Mouse (Mus musculus): ENCODE results near the gene Cobl.
A peak's percentile ranks its signal among the peaks of the same experiment; 100 is the strongest.

Gene Cobl

DNA sequence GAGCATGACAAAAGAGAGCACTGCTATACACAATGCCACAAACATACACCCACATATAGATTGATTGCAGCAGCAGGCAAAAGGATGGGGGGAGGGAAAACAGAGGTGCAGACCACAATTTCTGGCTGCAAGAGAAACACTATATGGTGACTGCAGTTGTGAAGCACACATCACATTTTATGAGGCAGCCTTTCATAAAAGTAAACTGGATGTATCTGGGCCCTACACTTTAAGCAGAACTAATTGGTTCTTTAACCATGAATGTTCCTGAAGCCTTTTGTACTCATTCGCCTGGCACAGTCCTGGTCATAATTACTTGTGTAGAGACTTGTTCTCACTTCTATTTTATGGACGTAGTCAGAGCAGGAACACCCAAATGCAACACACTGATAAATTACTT is 19.5 kb downstream of the Cobl start:
- no peak for DNase-seq (ENCODE audit: extremely low spot score, low spot score)

DNA sequence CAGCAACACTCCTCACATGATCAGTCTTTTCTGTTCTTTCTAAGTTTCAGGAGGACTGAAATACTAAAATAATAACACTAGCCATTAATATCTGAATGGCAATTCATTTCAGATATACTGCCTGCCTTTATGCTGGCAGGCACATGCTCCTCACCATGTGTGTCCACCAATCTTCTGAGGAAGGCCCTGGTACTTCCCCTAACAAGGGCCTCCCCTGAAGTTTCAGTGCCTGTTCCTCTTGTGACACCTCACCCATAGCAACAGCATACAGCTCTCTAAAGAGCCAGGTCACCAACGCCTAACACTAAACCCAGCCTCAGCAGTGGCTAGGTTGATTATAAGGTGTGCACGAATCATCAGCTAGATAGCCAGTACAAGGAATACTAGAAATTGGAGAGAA is 20.5 kb downstream of the Cobl start:
- no peak for DNase-seq (ENCODE audit: extremely low spot score, low spot score)

DNA sequence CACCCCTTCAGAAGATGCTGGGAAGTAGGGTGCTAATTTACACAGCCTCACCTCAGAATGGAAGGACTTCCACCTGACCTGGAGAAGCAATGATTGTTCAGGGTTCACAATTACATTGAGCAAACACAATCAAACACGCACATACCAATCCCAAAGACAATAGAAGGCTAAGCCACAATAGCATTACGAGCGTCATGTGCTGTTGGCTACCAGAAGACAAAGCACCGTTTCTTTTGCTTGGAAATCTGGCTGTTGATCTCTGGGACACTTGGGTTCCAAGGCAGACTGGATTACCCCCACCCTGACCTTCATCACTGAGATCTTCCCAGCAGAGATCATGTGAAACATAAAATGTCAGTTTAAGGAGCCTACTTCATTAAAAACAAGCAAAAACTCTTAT is 21.1 kb downstream of the Cobl start:
- DNase-seq (ENCODE audit: extremely low spot score, low spot score), result no peak

DNA sequence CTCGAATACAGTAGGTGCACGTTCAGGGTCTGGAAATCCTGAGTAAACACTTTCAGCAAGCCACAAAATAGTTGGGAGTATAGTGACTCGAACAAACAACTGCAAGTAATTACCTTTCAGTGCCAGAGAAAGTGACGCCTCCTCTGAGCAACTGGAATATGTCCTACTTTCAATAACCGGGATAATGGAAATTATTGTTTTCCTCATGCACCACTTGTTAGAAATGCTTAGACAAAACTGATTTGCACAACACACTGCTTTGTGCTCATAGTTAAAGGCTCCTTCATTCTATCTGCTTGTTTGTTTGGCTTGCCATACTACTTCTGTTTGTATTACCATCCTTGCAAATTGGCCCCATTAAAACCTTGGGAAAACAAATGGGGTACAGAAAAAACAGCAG is 21.6 kb downstream of the Cobl start:
- DNase-seq (ENCODE audit: extremely low spot score, low spot score), result no peak

DNA sequence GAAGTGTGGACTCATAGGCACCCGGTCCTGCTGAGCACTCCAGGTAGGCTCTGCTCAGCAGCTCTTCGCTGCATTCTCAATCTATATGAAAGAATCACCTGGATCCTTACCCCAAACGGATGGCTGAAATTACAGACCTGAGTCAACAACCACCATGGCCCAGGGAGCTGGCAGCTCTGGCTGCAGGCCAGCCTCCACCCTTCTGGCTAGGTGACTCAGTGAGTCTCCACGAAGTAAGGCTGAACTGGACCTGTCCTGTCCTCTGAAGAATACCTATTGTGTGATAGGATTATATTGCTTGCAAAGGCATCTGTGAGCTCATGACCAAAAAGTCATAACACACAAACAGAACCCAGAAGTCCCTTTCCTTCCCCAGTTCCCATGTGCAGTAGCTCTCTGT is 22.5 kb downstream of the Cobl start:
- DNase-seq (ENCODE audit: extremely low spot score, low spot score), result no peak

DNA sequence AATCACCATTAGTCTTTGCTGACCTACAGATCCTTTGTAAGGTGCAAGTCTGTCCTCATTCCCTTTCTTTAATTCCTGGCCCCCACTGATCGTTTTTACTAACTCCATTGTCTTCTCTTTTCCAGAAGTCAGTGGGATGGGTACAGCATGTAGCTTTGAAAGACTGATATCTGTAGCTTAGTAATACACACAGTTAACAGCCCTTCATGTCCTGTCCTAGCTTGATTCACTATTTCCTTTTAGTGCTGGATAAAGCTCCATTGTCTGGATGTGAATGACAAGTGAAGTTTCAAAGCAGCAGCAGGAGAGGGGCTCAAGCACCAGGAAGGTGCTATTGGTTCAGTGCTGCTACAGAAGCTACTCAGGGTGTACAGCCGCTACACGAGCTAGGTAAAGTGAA is 28.9 kb downstream of the Cobl start:
- DNase-seq (ENCODE audit: extremely low spot score, low spot score), result no peak

DNA sequence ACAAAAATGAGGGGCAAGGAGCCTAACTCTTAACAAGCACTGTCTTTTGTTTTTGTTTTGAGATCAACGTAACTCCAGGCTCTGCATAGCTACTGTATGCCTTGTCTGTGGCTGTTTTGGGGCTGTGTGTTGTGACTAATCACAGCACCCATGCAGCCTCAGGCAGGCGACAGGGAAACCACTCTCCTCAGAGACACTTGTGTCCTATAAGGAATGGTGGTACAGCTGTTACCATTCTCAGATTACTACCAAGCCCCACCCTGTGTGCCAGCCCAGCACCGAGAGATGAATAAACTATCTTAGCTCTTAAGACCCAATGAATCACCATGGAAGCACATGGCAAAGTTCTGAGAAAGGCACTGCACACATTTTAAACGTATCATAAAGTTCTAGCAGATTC is 29.7 kb downstream of the Cobl start:
- DNase-seq (ENCODE audit: extremely low spot score, low spot score), result no peak

DNA sequence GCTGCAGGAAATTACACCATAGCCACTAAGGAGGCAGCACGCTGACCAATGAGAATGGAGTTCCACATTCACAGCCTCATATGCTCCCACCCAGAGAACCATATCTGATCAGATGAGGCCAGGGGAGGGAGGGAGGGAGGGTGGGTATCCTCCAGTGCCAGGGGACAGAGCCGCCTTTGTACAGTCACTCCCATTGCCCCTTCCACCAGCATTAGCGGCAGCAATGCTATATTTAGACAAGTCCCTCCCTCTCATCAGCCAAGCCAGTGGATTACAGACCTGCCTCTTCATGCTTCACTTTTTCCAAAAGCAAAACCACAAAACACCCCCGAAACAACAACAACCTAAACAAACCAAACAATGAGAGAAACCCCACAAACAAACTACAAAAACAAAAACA is 30.2 kb downstream of the Cobl start:
- DNase-seq (ENCODE audit: extremely low spot score, low spot score), result no peak

DNA sequence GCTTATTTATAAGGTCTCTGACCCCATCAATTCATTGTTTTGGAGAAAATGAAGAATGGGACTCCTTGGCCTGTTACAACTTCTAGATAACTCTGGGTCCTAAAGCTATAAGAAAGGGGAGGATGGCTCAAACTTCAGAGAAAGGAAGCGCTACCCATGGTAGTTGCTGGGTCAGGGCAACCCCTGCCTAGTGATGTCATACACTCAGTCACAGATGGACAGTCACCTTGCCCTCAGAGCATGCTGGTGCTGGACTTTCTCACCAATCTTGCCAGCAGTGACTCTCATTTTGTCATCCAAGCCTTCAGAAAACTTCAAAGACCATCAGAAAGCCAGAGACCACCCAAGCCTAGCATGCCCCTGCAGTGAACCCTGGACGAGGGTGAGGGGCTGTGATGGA is 32.8 kb downstream of the Cobl start:
- DNase-seq (ENCODE audit: extremely low spot score, low spot score), result no peak

DNA sequence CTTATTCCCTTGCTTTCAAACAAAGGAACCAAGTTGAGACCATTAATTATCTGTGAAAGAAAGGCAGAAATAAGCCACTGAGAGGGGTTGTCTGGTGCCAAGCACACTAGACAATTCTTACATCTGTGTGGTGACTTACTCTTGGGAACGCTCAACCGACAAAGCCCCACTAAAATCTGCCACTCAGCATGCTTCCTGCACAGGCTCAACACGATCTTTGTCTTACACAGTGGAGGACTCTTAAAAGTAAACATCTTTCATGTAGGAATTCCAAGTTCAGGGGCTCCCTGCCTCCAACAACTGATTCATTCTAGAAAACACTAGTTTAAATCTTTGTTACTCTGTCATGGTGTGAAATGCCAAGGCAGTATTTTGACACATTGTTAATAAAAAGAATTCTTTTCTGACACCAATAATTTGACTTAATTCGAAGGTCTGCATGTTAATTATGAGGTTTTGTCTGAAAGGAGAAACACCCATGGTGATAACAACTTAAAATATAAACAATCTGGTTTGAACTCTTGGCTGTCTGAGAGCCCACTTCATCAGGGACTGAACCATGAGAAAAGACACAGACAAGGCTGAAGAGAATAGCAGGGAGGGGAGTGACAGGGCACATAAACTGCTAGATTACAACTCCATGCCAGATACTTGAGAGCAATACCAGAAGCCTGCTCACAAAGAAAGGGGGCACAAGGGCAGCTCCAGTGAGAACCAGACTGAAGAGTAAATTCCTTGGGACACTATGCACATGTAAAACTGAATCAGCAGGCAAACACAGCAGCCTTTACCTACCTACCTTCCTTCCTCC is 34.3 kb downstream of the Cobl start:
- no peak for DNase-seq (ENCODE audit: extremely low spot score, low spot score)

DNA sequence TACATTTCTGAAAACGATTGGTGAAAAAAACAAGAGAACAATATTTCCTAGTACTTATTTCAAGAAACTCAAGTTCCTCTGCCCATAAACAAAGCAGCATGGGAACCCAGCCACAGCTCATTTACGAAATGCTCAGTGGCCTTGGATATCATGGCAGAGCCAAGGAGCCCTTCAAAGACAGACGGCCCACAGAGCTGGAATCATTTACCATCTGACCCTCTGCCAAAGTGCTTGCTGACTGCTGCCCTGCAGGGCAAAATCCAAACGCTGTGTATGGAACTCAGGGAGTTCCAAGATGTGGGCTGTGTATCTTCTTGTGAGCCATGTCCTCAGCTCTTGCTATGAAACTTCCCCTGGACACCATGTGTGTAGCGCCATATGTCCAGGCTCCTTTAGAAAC is 38.0 kb downstream of the Cobl start:
- DNase-seq (ENCODE audit: extremely low spot score, low spot score), result no peak

DNA sequence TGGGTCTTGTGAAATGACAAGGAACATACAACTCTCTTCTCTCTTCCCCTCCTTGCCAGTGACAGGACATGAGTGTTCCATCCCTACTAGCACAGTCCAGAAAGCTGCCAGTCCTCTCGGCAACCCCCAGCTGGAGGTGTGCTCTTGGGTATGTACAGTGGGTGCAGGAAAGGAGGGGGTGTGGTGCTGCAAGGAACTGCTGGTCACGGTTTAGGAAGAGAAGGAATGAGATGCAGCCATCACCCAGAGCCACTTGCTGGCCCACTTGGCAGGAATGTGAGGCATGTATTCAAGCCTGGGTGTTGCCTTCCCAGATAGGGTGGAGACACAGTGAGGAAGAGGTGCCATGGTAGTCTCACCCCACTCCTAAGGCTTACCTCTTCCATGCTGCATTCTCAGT is 40.6 kb downstream of the Cobl start:
- DNase-seq (ENCODE audit: extremely low spot score, low spot score), result no peak

DNA sequence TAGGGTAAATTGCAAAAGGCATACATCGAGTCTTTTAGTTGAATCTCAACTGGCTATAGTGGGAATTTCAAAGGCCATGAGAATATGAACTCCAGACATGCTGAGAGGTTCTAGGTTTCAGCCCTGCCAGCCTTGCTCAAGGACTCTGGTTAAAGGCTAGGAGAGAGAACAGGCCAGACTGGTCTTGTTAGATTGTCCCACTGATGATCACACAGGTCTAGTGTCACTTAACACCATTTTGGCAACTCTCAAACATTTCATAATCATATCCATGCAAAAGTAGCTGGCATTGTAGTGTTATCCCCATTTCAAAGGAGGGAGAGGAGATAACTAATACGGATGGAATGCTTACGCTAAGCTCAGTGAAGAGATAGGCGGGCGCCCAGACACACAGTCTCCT is 43.6 kb downstream of the Cobl start:
- no peak for DNase-seq (ENCODE audit: extremely low spot score, low spot score)

DNA sequence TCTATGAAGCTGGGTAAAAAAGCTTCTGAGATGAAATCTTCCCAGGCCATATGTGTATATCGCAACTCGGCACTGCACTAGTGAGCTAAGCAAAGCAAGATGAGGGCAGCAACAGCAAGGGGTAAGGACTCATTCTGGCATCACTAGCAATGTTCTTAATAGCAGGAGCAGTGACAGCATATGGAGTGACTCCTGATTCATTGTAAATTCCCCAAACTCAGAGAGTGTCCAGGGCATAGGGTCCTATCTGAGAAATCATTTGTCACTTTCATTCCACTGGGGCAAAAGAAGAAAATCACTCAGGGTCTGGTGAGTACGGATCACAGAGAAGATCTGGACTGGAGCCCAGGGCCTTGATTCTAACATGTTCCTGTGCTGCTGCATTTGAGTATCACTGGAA is 44.6 kb downstream of the Cobl start:
- no peak for DNase-seq (ENCODE audit: extremely low spot score, low spot score)

DNA sequence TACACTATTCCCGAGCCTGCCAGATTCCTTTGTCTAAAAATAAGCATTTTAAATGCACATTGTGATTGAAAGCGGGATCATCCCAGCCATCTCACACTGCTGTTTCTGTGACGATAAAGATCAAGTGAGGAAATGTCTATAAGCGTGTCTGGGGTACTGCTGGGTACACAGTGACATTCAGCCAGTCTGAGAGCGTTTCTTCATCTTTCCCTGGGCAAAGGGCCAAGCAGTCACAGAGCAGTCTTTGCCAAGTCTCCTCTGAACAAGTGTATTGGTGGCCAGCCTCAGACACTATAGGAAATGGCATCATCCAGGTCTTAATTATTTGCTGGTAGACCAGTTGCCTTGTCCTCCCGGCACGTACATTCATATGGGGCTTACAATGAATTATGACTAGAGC is 47.9 kb downstream of the Cobl start:
- DNase-seq (ENCODE audit: extremely low spot score, low spot score), result no peak

DNA sequence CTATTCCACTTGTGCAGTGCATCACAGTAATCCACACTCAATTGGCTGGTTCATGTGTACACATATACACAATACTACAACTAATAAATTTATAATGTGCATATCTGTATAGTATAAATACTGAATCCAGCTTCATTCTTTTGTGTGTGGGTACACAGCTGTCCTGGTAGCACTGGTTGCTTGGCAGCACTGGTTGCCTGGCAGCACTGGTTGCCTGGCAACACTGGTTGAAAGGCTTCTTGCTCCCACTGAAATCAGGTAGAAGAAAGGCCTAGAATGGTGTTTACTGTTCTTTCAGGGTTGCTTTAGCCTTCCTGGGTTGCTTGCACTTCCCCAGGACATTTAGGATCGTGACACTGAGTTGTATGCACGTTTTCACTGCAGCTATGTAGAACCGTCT is 49.4 kb downstream of the Cobl start:
- DNase-seq (ENCODE audit: extremely low spot score, low spot score), result peak; percentile 56

DNA sequence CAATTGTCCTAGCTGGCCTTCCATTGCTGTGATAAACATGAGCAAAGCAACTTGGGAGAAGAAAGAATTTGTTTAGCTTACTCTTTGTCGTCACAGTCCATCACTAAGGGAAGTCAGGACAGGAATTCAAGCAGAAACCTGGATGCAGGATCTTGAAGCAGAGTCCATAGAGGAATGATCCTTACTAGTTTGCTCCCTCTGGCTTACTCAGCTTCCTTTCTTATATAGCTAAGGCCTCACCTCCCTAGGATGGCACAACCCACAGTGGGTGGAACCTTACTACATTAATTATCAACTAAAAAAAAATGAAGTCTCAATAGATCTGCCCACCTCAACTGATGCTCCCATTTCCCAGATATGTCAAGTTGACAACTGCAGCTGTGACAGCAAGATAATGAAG is 52.8 kb downstream of the Cobl start:
- no peak for DNase-seq (ENCODE audit: extremely low spot score, low spot score)

DNA sequence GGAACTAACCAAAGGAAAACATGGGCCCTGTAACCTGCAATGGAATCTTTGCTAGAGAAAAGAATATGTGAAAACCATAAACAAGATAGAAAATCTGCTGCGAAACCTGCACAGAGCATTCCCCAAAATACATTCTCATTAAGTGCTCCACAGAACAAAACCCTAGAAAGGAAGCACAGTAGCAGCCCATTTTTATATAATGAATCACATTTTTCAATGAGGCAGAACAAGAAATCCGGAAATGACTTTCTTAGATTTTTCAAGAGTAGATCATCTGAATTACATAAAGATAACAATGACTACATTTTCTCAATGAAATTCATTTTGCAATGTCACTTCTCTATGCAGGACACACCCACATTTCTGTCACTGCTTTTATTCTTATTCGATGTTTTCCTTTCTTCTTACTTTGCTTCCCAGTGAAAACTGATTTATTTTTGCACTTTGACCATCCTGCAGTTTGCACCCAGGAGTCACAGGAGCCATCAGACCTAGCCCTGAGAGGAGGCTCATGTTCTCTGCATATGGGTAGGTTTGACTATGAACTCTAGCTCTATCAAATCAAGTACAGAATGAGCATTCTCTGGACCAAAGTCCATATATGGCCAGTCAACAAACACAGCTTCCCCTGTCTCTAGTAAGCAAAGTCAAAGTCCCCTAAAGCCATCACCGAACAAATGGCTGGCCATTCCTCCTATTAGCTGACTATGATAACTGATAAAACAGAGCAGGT is 53.5 kb downstream of the Cobl start:
- no peak for DNase-seq (ENCODE audit: extremely low spot score, low spot score)

DNA sequence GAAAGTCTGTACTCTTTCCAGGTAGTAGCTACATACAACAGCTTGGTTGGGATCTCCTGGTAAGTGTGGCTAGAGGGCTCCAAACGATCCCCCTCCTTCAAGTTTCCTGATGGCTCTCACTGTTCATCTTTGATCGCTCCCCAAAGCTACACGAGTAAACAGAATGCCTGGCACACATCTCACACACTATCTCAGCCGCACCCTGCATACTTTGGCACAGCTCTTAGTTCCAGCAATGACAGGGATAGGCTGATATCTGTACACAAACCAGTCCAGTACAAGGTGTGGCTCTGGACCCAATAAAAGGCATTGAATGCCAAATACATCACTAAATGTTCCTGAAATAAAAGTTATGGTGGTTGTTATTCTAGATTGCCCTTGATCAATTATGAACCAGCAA is 55.3 kb downstream of the Cobl start:
- no peak for DNase-seq (ENCODE audit: extremely low spot score, low spot score)

DNA sequence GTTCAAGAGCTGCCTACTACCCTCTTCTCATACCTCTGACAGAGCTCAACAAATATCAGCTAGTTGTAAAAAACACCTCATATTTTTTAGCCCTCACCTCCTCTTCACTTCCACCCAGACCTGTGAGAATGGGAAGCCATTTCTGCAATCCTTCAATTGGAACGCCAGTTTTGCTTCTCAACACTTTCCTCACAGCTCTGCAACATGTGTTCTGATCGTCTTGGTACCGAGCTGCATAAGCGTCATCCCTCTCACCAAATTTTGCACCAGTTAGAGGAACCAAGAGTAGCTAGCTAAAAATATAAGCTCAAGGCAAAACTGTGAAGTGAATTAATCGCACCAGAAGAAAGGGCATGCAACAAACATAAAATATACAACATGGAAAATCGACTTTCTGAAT is 56.9 kb downstream of the Cobl start:
- no peak for DNase-seq (ENCODE audit: extremely low spot score, low spot score)

DNA sequence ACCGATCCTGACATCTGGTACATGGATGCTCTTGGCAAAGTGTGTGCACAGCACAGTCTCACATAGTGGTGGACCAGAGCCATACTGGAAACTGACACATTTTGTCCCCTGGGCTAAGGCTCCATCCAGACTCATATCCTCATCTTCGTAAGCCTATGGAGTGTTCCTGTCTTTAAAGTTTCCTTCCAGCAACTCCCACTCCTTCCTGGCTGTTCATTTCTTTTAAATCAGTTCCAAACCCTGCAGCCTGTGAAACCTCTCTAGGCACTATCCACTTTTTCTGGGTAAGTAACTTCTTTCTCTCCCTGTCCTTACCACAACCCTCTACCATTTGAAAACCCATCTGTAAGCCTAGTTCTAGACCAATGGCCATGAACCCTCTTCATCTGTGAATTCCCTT is 64.9 kb downstream of the Cobl start:
- no peak for DNase-seq (ENCODE audit: extremely low spot score, low spot score)

DNA sequence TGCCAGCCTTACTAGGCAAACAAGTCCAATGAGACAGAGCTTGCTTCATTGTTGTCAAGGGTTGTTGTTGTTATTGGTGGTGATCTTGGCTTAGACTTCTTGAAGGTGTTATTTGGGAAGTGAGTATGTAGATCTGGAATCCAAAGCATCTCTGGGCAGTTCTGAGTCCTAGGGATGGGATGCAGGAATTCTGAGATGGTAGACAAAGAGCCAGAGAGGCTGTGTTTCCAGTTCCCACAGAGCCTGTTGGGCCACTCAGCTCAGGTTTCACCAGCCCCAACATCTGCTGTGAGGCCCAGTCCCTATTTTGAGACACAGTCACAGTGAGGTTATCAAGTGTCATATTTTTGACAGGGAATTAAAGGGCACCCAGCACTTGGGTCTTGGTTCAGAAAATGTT is 68.6 kb downstream of the Cobl start:
- no peak for DNase-seq (ENCODE audit: extremely low spot score, low spot score)

DNA sequence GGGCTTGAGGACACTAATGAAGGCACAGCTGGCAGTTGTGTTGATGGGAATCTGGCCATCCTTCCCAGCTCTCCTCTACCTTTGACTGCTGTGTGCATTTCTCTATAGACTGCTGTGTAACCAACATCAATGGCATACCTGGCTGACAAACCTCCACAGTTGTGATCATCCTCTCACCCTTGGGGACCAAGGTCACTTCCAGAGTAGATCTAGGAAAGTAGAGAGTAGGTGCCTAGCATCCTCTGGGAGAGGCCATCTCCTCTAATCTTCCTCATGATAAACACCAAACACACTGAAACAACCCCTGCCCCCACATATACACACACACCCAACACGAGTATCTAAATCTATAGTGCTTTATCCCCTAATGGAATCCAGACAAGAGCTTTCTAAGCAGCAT is 70.1 kb downstream of the Cobl start:
- no peak for DNase-seq (ENCODE audit: extremely low spot score, low spot score)
